Mouse (Mus musculus) heart, adult 9 months (tissue): ENCODE data around the gene Olfr458.
"Not testable (repeated sequence)": the region's sequence is repeated elsewhere in the genome, so short reads cannot be mapped to it uniquely, and the experiment has no call there.

Experiments
- DNase-seq, 2 experiments: peaks; one replicate each; pipeline ENCODE4 v3.0.0; 2022; ENCODE audit warnings: low spot score in 2 of 2

The Olfr458 gene

GRCm38 (mm10) chr6:42465096-42465495 is at the start of gene Olfr458:
Gene Olfr458 (minus strand): TSS chr6:42465196.
- DNase-seq, result no peak

GRCm38 (mm10) chr6:42513461-42513860 is 48.5 kb upstream of the Olfr458 start:
- no peak for DNase-seq

GRCm38 (mm10) chr6:42509311-42509710 is 44.3 kb upstream of the Olfr458 start:
- no peak for DNase-seq

GRCm38 (mm10) chr6:42503478-42503877 is 38.5 kb upstream of the Olfr458 start:
- no peak for DNase-seq

- DNase-seq, result no peak
Measured at GRCm38 (mm10) chr6:42489731-42490130, 24.7 kb upstream of the Olfr458 start.

- DNase-seq, result no peak
Measured at GRCm38 (mm10) chr6:42487114-42487513, 22.1 kb upstream of the Olfr458 start, which contains the start of gene Olfr456. Gene Olfr456 (minus strand): TSS chr6:42487214.

GRCm38 (mm10) chr6:42484633-42485032 is 19.6 kb upstream of the Olfr458 start:
- no peak for DNase-seq

- no peak for DNase-seq
Measured at GRCm38 (mm10) chr6:42476235-42476634, 11.2 kb upstream of the Olfr458 start, which contains the start of gene Olfr457. Gene Olfr457 (minus strand): TSS chr6:42476335.

GRCm38 (mm10) chr6:42471298-42471697 is 6.3 kb upstream of the Olfr458 start:
- not testable (repeated sequence) for DNase-seq

- DNase-seq, result no peak
Measured at GRCm38 (mm10) chr6:42470542-42470941, 5.5 kb upstream of the Olfr458 start.

- DNase-seq, result no peak
Measured at GRCm38 (mm10) chr6:42447381-42447780, 17.6 kb downstream of the Olfr458 start.

- no peak for DNase-seq
Measured at GRCm38 (mm10) chr6:42444491-42444890, 20.5 kb downstream of the Olfr458 start.

GRCm38 (mm10) chr6:42441395-42441794 is 23.6 kb downstream of the Olfr458 start:
- DNase-seq, result no peak

- DNase-seq, result no peak
Measured at GRCm38 (mm10) chr6:42435490-42435889, 29.5 kb downstream of the Olfr458 start.

- DNase-seq, result peak; percentile 17 to 43
Measured at GRCm38 (mm10) chr6:42434446-42434845, 30.6 kb downstream of the Olfr458 start, which contains the start of gene Tas2r126. Gene Tas2r126 (plus strand): TSS chr6:42434535.

- no peak for DNase-seq
Measured at GRCm38 (mm10) chr6:42433554-42433953, 31.4 kb downstream of the Olfr458 start.

GRCm38 (mm10) chr6:42426337-42426736 is 38.7 kb downstream of the Olfr458 start:
- no peak for DNase-seq

GRCm38 (mm10) chr6:42424472-42424871 is 40.5 kb downstream of the Olfr458 start:
- DNase-seq, result no peak

- DNase-seq, result no peak
Measured at GRCm38 (mm10) chr6:42421439-42421838, 43.6 kb downstream of the Olfr458 start.

GRCm38 (mm10) chr6:42419443-42419842 is 45.6 kb downstream of the Olfr458 start:
- DNase-seq, result no peak
